Mouse (Mus musculus): Measurements from ENCODE around the gene Dppa5a. TPM values are rescaled to one million over a fixed set of nuclear protein-coding genes. Genes with fewer than 3 reads are reported as not detected.

Dppa5a gene
- polyA plus RNA-seq (2012; ENCODE audit: low replicate concordance): not detected in 2 replicates

GRCm38 (mm10) chr9:78367959-78368358, at the start of gene Dppa5a:
TSS of gene Dppa5a (minus strand) at chr9:78368177.

GRCm38 (mm10) chr9:78395630-78396351, 27.8 kb upstream of the Dppa5a start, which contains the start of gene Ddx43:
TSS of gene Ddx43 (plus strand) at chr9:78395777.

GRCm38 (mm10) chr9:78378113-78378785, 10.3 kb upstream of the Dppa5a start, which contains the start of gene Ooep:
TSS of gene Ooep (minus strand) at chr9:78378725.

GRCm38 (mm10) chr9:78355611-78356010, 12.4 kb downstream of the Dppa5a start, which contains the start of gene Gsta2:
TSS of gene Gsta2 (minus strand) at chr9:78355788.

GRCm38 (mm10) chr9:78327289-78327688, 40.7 kb downstream of the Dppa5a start, which contains the start of gene Omt2b:
TSS of gene Omt2b (plus strand) at chr9:78327589.

Other genes with a start within 250 kb of the Dppa5a start
- 0.25 TPM in 1 of 2 replicates, not detected in the other for gene Gsta4, start 185.4 kb downstream of the Dppa5a start, polyA plus RNA-seq (2012; ENCODE audit: low replicate concordance)
- gene Gsta1, start 137.5 kb downstream of the Dppa5a start, polyA plus RNA-seq (2012; ENCODE audit: low replicate concordance): not detected in 2 replicates
- not detected in 2 replicates for gene Gm3776, start 111.0 kb downstream of the Dppa5a start, polyA plus RNA-seq (2012; ENCODE audit: low replicate concordance)
- not detected in 2 replicates for gene Gm10639, start 78.3 kb downstream of the Dppa5a start, polyA plus RNA-seq (2012; ENCODE audit: low replicate concordance)
- not detected in 2 replicates for gene Omt2a, start 53.4 kb downstream of the Dppa5a start, polyA plus RNA-seq (2012; ENCODE audit: low replicate concordance)
- 0.23 TPM in 1 of 2 replicates, not detected in the other for gene Omt2b, start 40.6 kb downstream of the Dppa5a start, polyA plus RNA-seq (2012; ENCODE audit: low replicate concordance)
- gene Gsta2, start 12.4 kb downstream of the Dppa5a start, polyA plus RNA-seq (2012; ENCODE audit: low replicate concordance): not detected in 2 replicates
- not detected in 2 replicates for gene Ooep, start 10.5 kb upstream of the Dppa5a start, polyA plus RNA-seq (2012; ENCODE audit: low replicate concordance)
- gene Ddx43, start 27.6 kb upstream of the Dppa5a start, polyA plus RNA-seq (2012; ENCODE audit: low replicate concordance): 0.08 TPM in 1 of 2 replicates, not detected in the other
- gene Cgas, start 75.1 kb upstream of the Dppa5a start, polyA plus RNA-seq (2012; ENCODE audit: low replicate concordance): 3.6 and 4.6 TPM in 2 replicates
- gene Mto1, start 80.0 kb upstream of the Dppa5a start, polyA plus RNA-seq (2012; ENCODE audit: low replicate concordance): 32.5 and 40.6 TPM in 2 replicates
- gene Gm17324, start 80.6 kb upstream of the Dppa5a start, polyA plus RNA-seq (2012; ENCODE audit: low replicate concordance): 0.47 and 1.4 TPM in 2 replicates
- gene Eef1a1, start 121.0 kb upstream of the Dppa5a start, polyA plus RNA-seq (2012; ENCODE audit: low replicate concordance): 232 and 331 TPM in 2 replicates
- gene Slc17a5, start 219.9 kb upstream of the Dppa5a start, polyA plus RNA-seq (2012; ENCODE audit: low replicate concordance): 0.84 and 3.2 TPM in 2 replicates
- not detected in 2 replicates for gene Cd109, start 247.4 kb upstream of the Dppa5a start, polyA plus RNA-seq (2012; ENCODE audit: low replicate concordance)